Mouse (Mus musculus) embryo, embryonic 11 days (tissue): Measurements from ENCODE around the gene Npw.

Experiments
- DNase-seq: peaks from one replicate; pipeline ENCODE4 v3.0.0-alpha.2; 2015

The Npw gene

GRCm38 (mm10) chr17:24639571-24639988, 18.7 kb downstream of the Npw start:
- DNase-seq, result peak; percentile 77

- no peak for DNase-seq
Measured at GRCm38 (mm10) chr17:24638840-24639239, 19.4 kb downstream of the Npw start.

GRCm38 (mm10) chr17:24638214-24638613, 20.0 kb downstream of the Npw start:
- no peak for DNase-seq

GRCm38 (mm10) chr17:24636781-24637481, 21.3 kb downstream of the Npw start:
- no peak for DNase-seq

- no peak for DNase-seq
Measured at GRCm38 (mm10) chr17:24635694-24636093, 22.6 kb downstream of the Npw start.

- no peak for DNase-seq
Measured at GRCm38 (mm10) chr17:24635024-24635423, 23.2 kb downstream of the Npw start.

GRCm38 (mm10) chr17:24633831-24634230, 24.4 kb downstream of the Npw start:
- no peak for DNase-seq

- DNase-seq, result no peak
Measured at GRCm38 (mm10) chr17:24632813-24633449, 25.3 kb downstream of the Npw start.

- peak; percentile 95 for DNase-seq
Measured at GRCm38 (mm10) chr17:24632167-24632812, 26.0 kb downstream of the Npw start, which contains the start of the genes Tsc2 and Nthl1. Gene Tsc2 (minus strand): TSS chr17:24632630. Gene Nthl1 (plus strand): TSS chr17:24632680.

GRCm38 (mm10) chr17:24630072-24630471, 28.2 kb downstream of the Npw start:
- DNase-seq, result no peak

GRCm38 (mm10) chr17:24628646-24629045, 29.6 kb downstream of the Npw start:
- peak; percentile 68 for DNase-seq

GRCm38 (mm10) chr17:24625472-24625871, 32.8 kb downstream of the Npw start:
- DNase-seq, result no peak

GRCm38 (mm10) chr17:24617561-24618194, 40.6 kb downstream of the Npw start:
- DNase-seq, result no peak

GRCm38 (mm10) chr17:24610711-24611110, 47.5 kb downstream of the Npw start:
- no peak for DNase-seq

GRCm38 (mm10) chr17:24608874-24609273, 49.4 kb downstream of the Npw start:
- DNase-seq, result no peak

- DNase-seq, result no peak
Measured at GRCm38 (mm10) chr17:24608370-24608769, 49.9 kb downstream of the Npw start.
